Mouse (Mus musculus) midbrain, embryonic 14.5 days (tissue): Measurements from ENCODE around the gene Pnpla7. TPM values are rescaled to one million over a fixed set of nuclear protein-coding genes. Genes with fewer than 3 reads are reported as not detected.

Experiments
- ATAC-seq: fragments of 200-750 bp; cut with Nextera tagmentation; 2 replicates; pipeline ENCODE4 v1.8.0; 2017; ENCODE audit warnings: moderate number of reproducible peaks, moderate library complexity; ENCODE audit not compliant: low FRiP score, low TSS enrichment
- DNase-seq: peaks from one replicate; pipeline ENCODE4 v3.0.0-alpha.2; 2015
- H3K27ac ChIP-seq: fragments of 300-500 bp; sonication (generic); replicated peaks from 2 replicates; pipeline ENCODE4 v1.5.1; 2014; ENCODE audit warnings: mild to moderate bottlenecking, low read depth, low read length, moderate library complexity
- H3K27me3 ChIP-seq: fragments of 300-500 bp; sonication (generic); 2 replicates; pipeline ENCODE4 v1.6.1; 2014; ENCODE audit warnings: low read length, control low read depth, mixed read lengths; ENCODE audit not compliant: control insufficient read depth, insufficient read depth
- H3K36me3 ChIP-seq: fragments of 300-500 bp; sonication (generic); 2 replicates; pipeline ENCODE4 v1.6.1; 2014; ENCODE audit warnings: low read length, control low read depth; ENCODE audit not compliant: control insufficient read depth, insufficient read depth
- H3K4me1 ChIP-seq: fragments of 300-500 bp; sonication (generic); 2 replicates; pipeline ENCODE4 v1.6.1; 2014; ENCODE audit warnings: mild to moderate bottlenecking, antibody characterized with exemption, low read length, control low read depth; ENCODE audit not compliant: control insufficient read depth, insufficient read depth
- H3K4me2 ChIP-seq: fragments of 300-500 bp; sonication (generic); 2 replicates; pipeline ENCODE4 v1.6.1; 2014; ENCODE audit warnings: mild to moderate bottlenecking, low read length, moderate library complexity
- H3K4me3 ChIP-seq: fragments of 300-500 bp; sonication (generic); replicated peaks from 2 replicates; pipeline ENCODE4 v1.5.1; 2014; ENCODE audit warnings: low read depth, low read length
- H3K9ac ChIP-seq: fragments of 300-500 bp; sonication (generic); replicated peaks from 2 replicates; pipeline ENCODE4 v1.6.1; 2014; ENCODE audit warnings: mild to moderate bottlenecking, low read length, moderate library complexity
- H3K9me3 ChIP-seq: fragments of 300-500 bp; sonication (generic); 2 replicates; pipeline ENCODE4 v1.6.1; 2016; ENCODE audit warnings: low read length, control low read depth, mixed read lengths; ENCODE audit not compliant: control insufficient read depth
- WGBS: fragments of 180-500 bp; shearing (Covaris S2); extraction: QIAGEN DNeasy Blood & Tissue Kit; methylation state at CpG from one replicate; pipeline ENCODE4 v1.1.7; 2014; 5-methylcytosine and 5-hydroxymethylcytosine counted together
- microRNA-seq: library from miRNA; unstranded; fragments of <30 nt; microRNA quantifications from one replicate; pipeline ENCODE4, GENCODE M21; 2016
- polyA plus RNA-seq: library from polyadenylated mRNA; unstranded; fragments of >200 nt; fragmentation: Nextera tagmentation; extraction: Ambion mirVana; gene quantifications from 2 replicates; pipeline ENCODE4 v1.2.1, GENCODE M21; 2014

The Pnpla7 gene
- polyA plus RNA-seq, 1 experiment from 2014 or later = 4.4 TPM

- H3K4me1 ChIP-seq = peaks cover 4% of the 10 kb centered on the region
- no peak overlapping the region for H3K4me3 ChIP-seq
- H3K9ac ChIP-seq = no peak overlapping the region
- H3K27ac ChIP-seq = no peak overlapping the region
- no peak for DNase-seq
- no peaks in the 10 kb centered on the region for H3K36me3 ChIP-seq
- no peak for ATAC-seq
- H3K4me2 ChIP-seq = no peak overlapping the region
- H3K27me3 ChIP-seq = no peaks in the 10 kb centered on the region
- no peaks in the 10 kb centered on the region for H3K9me3 ChIP-seq
- WGBS = 47% methylated on average over 17 of the region's 17 CpGs
Observed at GRCm38 (mm10) chr2:25094785-25095108, 118.9 kb downstream of the Pnpla7 start.

DNA sequence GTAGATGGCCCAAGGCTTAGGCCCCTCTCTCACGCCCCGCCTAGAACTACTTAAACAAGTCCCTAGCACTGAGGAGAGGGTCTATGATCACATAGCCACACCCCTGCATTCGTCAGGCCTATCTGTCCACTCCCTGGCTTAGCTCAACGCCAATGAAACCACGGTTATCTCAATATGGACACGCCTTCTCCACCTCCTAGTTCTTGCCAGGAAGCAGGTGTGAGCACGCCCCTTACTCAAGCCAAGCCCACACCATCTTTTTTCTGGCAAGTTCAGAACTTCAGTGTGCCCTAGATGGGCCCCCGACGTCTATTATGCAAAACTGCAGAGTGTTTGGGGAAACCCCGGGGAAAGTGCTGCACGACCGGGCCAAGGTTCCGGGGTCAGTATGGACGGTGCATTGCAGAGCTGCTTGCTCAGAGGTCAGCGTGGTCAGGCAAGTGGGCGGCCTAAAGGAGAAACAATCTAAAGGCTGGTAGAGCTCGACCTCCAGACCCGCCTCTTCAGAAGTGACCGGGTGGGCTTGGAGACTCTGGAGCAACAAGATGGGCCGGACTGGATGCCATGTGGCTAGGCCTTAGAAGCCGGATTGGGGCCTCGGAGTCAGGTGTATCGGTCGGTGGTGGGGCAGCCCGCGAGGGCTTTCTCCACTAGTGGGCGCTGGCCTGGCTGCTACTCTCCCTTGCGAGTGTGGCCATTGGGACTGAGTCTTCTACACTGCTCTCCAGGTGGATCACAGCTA lies 119.4 kb downstream of the Pnpla7 start, which contains the start of gene Noxa1:
Gene Noxa1, minus strand, starts transcription at position 41 of the 742 bp plus-strand sequence.
- no peak for DNase-seq
- no peak within 1 kb of the TSS for H3K27ac ChIP-seq
- no peak for ATAC-seq
- H3K9me3 ChIP-seq = no peaks in the 10 kb centered on the region
- H3K4me2 ChIP-seq = no peak within 1 kb of the TSS
- no peak within 1 kb of the TSS for H3K4me3 ChIP-seq
- no peak within 1 kb of the TSS for H3K9ac ChIP-seq
- H3K36me3 ChIP-seq = no peaks in the 10 kb centered on the region
- WGBS = 52% methylated on average over 28 of the region's 28 CpGs
- peaks cover 9% of the 10 kb centered on the region for H3K4me1 ChIP-seq
- H3K27me3 ChIP-seq = no peaks in the 10 kb centered on the region

DNA sequence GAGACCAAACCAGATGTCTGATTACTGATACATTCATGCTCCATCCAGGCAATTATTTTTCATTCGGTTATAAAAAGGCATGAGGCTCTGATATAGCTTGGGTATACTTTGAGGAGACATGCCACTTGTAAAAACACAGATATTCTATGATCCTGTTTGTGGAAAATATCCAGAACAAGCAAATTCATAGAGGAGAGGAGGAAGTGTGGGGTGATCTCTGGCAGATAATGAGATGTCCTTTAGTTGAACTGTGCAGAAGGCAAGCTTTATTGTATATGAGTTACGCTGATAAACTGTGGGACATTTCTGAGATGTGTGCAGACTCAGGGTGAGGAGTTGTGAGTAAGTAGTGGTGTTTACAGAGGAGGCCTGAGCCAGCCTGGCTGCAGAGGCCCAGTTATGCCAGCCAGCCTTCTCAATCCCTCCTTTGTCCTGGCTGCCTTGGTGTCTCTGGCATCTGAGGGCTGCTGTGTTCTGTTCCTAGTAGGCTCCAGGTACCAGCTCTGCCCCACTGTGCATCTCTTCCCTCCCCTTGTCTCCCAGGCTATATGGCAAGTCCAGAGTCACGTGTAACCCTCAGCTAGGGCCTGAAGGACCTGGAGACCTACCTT lies 122.3 kb downstream of the Pnpla7 start:
- H3K9me3 ChIP-seq = no peaks in the 10 kb centered on the region
- 84% methylated on average over 3 of the region's 3 CpGs for WGBS

GRCm38 (mm10) chr2:25098956-25099355 lies 123.1 kb downstream of the Pnpla7 start:
- no peak overlapping the region for H3K27ac ChIP-seq
- peak; percentile 68 for DNase-seq
- H3K27me3 ChIP-seq = no peaks in the 10 kb centered on the region
- no peak overlapping the region for H3K9ac ChIP-seq
- no peak overlapping the region for H3K4me2 ChIP-seq
- peaks cover 14% of the 10 kb centered on the region for H3K4me1 ChIP-seq
- no peak; the same call in 1 of the 2 replicates for ATAC-seq
- WGBS = 38% methylated on average over 5 of the region's 5 CpGs
- H3K9me3 ChIP-seq = no peaks in the 10 kb centered on the region
- H3K36me3 ChIP-seq = no peaks in the 10 kb centered on the region
- no peak overlapping the region for H3K4me3 ChIP-seq

More for the DNA sequence above, 122.3 kb downstream of the Pnpla7 start:
- Histone ChIP-seq H3K4me2 (no peak overlapping the region), H3K27ac (no peak overlapping the region), H3K36me3 (no peaks in the 10 kb centered on the region), H3K4me3 (no peak overlapping the region), H3K9ac (no peak overlapping the region), H3K27me3 (no peaks in the 10 kb centered on the region), H3K4me1 (peaks cover 14% of the 10 kb centered on the region)
- DNase-seq = no peak
- ATAC-seq = no peak

DNA sequence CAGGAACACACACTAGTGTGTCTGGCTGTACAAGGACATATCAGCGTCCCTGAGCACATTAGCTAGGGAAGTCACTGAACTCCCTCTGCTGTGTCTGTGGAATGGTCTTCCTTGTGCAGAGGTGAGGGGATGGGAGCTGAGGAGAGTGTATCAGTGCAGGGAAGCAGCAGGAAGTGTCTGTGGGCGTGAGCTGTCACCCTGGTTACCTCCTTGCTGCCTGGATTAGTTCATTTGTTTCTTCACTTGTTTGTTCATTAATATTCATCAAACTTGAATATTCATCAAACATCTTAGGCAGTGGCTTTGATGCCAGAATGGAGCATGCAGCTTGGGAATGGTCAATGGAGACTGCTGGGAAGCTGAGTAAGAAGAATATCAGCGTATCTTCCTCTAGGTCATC lies 123.9 kb downstream of the Pnpla7 start:
- H3K36me3 ChIP-seq = no peaks in the 10 kb centered on the region
- no peaks in the 10 kb centered on the region for H3K9me3 ChIP-seq
- ATAC-seq = no peak
- 41% methylated on average over 3 of the region's 3 CpGs for WGBS
- no peak overlapping the region for H3K4me3 ChIP-seq
- H3K27me3 ChIP-seq = no peaks in the 10 kb centered on the region
- peak; percentile 51 for DNase-seq
- no peak overlapping the region for H3K4me2 ChIP-seq
- H3K9ac ChIP-seq = no peak overlapping the region
- H3K4me1 ChIP-seq = peaks cover 14% of the 10 kb centered on the region
- H3K27ac ChIP-seq = no peak overlapping the region

Small RNA genes lying within 50 kb of the gene (microRNA-seq; reads per million reads assigned to microRNA genes)
- not detected for gene Gm22875
- not detected for gene Gm24328
- not detected for gene Mir7664

Other genes with a start within 250 kb of the Pnpla7 start
- gene Cacna1b, start 212.9 kb upstream of the Pnpla7 start, polyA plus RNA-seq = 12.0 and 15.0 TPM in 2 replicates
- 85.1 and 99.5 TPM in 2 replicates for gene Ehmt1, start 56.4 kb upstream of the Pnpla7 start, polyA plus RNA-seq
- 21.8 and 24.9 TPM in 2 replicates for gene Arrdc1, start 40.8 kb upstream of the Pnpla7 start, polyA plus RNA-seq
- 20.9 and 31.4 TPM in 2 replicates for gene Zmynd19, start 26.2 kb upstream of the Pnpla7 start, polyA plus RNA-seq
- gene Dph7, start 13.6 kb upstream of the Pnpla7 start, polyA plus RNA-seq = 36.1 and 37.9 TPM in 2 replicates
- 160 and 178 TPM in 2 replicates for gene Mrpl41, start 935 bp upstream of the Pnpla7 start, polyA plus RNA-seq
- 99.3 and 125 TPM in 2 replicates for gene Nsmf, start 78.3 kb downstream of the Pnpla7 start, polyA plus RNA-seq
- gene Entpd8, start 104.3 kb downstream of the Pnpla7 start, polyA plus RNA-seq = not detected in 2 replicates
- not detected in 2 replicates for gene Noxa1, start 119.1 kb downstream of the Pnpla7 start, polyA plus RNA-seq
- gene Nrarp, start 204.7 kb downstream of the Pnpla7 start, polyA plus RNA-seq = 13.0 and 20.8 TPM in 2 replicates
- gene Tor4a, start 220.9 kb downstream of the Pnpla7 start, polyA plus RNA-seq = 0.66 and 1.1 TPM in 2 replicates
- 82.6 and 98.7 TPM in 2 replicates for gene Nelfb, start 235.5 kb downstream of the Pnpla7 start, polyA plus RNA-seq
- gene Stpg3, start 238.6 kb downstream of the Pnpla7 start, polyA plus RNA-seq = 0.16 TPM in 1 of 2 replicates, not detected in the other
- not detected in 2 replicates for gene Fam166a, start 242.7 kb downstream of the Pnpla7 start, polyA plus RNA-seq
- 319 and 339 TPM in 2 replicates for gene Tubb4b, start 248.7 kb downstream of the Pnpla7 start, polyA plus RNA-seq